Comparison of ENCODE assay signal across 10 mouse cellular contexts in genomic region chr10:93777372-93777771, GRCm38 (mm10). TPM values are rescaled to one million over a fixed set of nuclear protein-coding genes. Genes with fewer than 3 reads are reported as not detected.
DNase-seq lines count a peak whose midpoint lies in the region; ATAC-seq and TF ChIP-seq lines count a peak whose summit lies in the region.
"Had no signal": no experiment of that assay in that cellular context is flagged by ENCODE, and none has a peak within 500 bp of the region (broad histone marks: within the 10 kb centered on the region; RNA-seq: fewer than 3 reads in every experiment).

No protein-coding gene starts in this region.

- no peaks in the 10 kb centered on the region for H3K9me3 ChIP-seq in forebrain, embryonic 14.5 days (replicated peaks; ENCODE audit: control insufficient read depth, low read length)
- no peaks in the 10 kb centered on the region for H3K9me3 ChIP-seq in forebrain, embryonic 15.5 days
- H3K9me3 ChIP-seq in liver, embryonic 14.5 days (ENCODE audit: control insufficient read depth, low read length) = no peaks in the 10 kb centered on the region
- H3K9me3 ChIP-seq: heart, embryonic 15.5 days had no signal

- no peak overlapping the region for H3K4me3 ChIP-seq in forebrain, embryonic 14.5 days (ENCODE audit: low read depth, low read length)
- H3K4me3 ChIP-seq in forebrain, embryonic 15.5 days = no peak overlapping the region
- H3K4me3 ChIP-seq in liver, embryonic 14.5 days (ENCODE audit: insufficient read depth in 1 of 2, low read depth in 2 of 2, low read length in 2 of 2) = no peak overlapping the region
- no peak overlapping the region for H3K4me3 ChIP-seq in small intestine, adult 2 months (ENCODE audit: low read depth, low read length)
- H3K4me3 ChIP-seq: heart, embryonic 15.5 days; myocyte had no signal

- DNase-seq in forebrain, embryonic 14.5 days (ENCODE audit: low spot score) = peak; percentile 58
- peak; percentile 38 to 73 for DNase-seq in spleen, postnatal 10 days (ENCODE audit: low spot score in 2 of 2)
- DNase-seq in spleen, postnatal 36 days (ENCODE audit: low spot score in 2 of 2) = no peak
- peak; percentile 87 to 88 for DNase-seq in cerebellum, postnatal 10 days
- DNase-seq in heart, postnatal 36 days = peak; percentile 71 to 80
- peak in 2 of 3 experiments; percentile 9 to 54 for DNase-seq in liver, embryonic 14.5 days (ENCODE audit: low read depth in 3 of 3, low spot score in 3 of 3)

- peak; percentile 81 for TF ChIP-seq CTCF in liver, embryonic 14.5 days (IDR thresholded peaks at IDR 0.05; ENCODE audit: low read depth)
- TF ChIP-seq CTCF in small intestine, adult 2 months (IDR thresholded peaks at IDR 0.05; ENCODE audit: extremely low read depth, insufficient read length, insufficient replicate concordance, low read depth, low read length) = peak; percentile 70; the same call in 1 of the 2 replicates

- no peak for TF ChIP-seq EP300 in liver, embryonic 14.5 days (IDR thresholded peaks at IDR 0.05; ENCODE audit: low read depth)

- H3K9ac ChIP-seq in forebrain, embryonic 14.5 days (ENCODE audit: low read length) = no peak overlapping the region
- no peak overlapping the region for H3K9ac ChIP-seq in forebrain, embryonic 15.5 days (replicated peaks)
- no peak overlapping the region for H3K9ac ChIP-seq in liver, embryonic 14.5 days (replicated peaks)
- H3K9ac ChIP-seq: heart, embryonic 15.5 days had no signal

- intact Hi-C loops in heart, postnatal 36 days (cut with DNase I) = loop anchor here (1.0 to 5.0 kb wide), 3 partner anchors 35 to 183 kb away; no protein-coding TSS in a partner anchor

- no peak overlapping the region for H3K4me2 ChIP-seq in forebrain, embryonic 14.5 days (ENCODE audit: low read length)
- no peak overlapping the region for H3K4me2 ChIP-seq in forebrain, embryonic 15.5 days (replicated peaks)
- no peak overlapping the region for H3K4me2 ChIP-seq in liver, embryonic 14.5 days (ENCODE audit: low read depth)
- H3K4me2 ChIP-seq: heart, embryonic 15.5 days had no signal

- no peaks in the 10 kb centered on the region for H3K4me1 ChIP-seq in forebrain, embryonic 14.5 days (ENCODE audit: control insufficient read depth, insufficient read depth, low read length)
- no peaks in the 10 kb centered on the region for H3K4me1 ChIP-seq in forebrain, embryonic 15.5 days
- no peaks in the 10 kb centered on the region for H3K4me1 ChIP-seq in liver, embryonic 14.5 days (replicated peaks; ENCODE audit: control insufficient read depth in 2 of 2, insufficient read depth in 2 of 2, low read length in 1 of 2)
- no peaks in the 10 kb centered on the region for H3K4me1 ChIP-seq in small intestine, adult 2 months (ENCODE audit: control insufficient read depth, insufficient read depth, insufficient read length, low read length)
- H3K4me1 ChIP-seq: heart, embryonic 15.5 days had no signal

- TF ChIP-seq POLR2A in small intestine, adult 2 months (IDR thresholded peaks at IDR 0.05; ENCODE audit: low read depth, low read length) = no peak

- no peak for ATAC-seq in forebrain, embryonic 14.5 days
- ATAC-seq in forebrain, embryonic 15.5 days (replicated peaks) = no peak
- ATAC-seq in liver, embryonic 14.5 days (ENCODE audit: insufficient read depth) = no peak

- no peaks in the 10 kb centered on the region for H3K27me3 ChIP-seq in forebrain, embryonic 14.5 days (replicated peaks; ENCODE audit: control insufficient read depth, insufficient read depth, low read length)
- H3K27me3 ChIP-seq in forebrain, embryonic 15.5 days = no peaks in the 10 kb centered on the region
- no peaks in the 10 kb centered on the region for H3K27me3 ChIP-seq in liver, embryonic 14.5 days (ENCODE audit: control insufficient read depth, insufficient read depth, low read length)
- no peaks in the 10 kb centered on the region for H3K27me3 ChIP-seq in small intestine, adult 2 months (ENCODE audit: control insufficient read depth, insufficient read depth, low read length)
- H3K27me3 ChIP-seq: heart, embryonic 15.5 days had no signal

- 49% methylated on average over 7 of the region's 7 CpGs for WGBS in forebrain, embryonic 14.5 days
- WGBS in forebrain, embryonic 15.5 days = 49% methylated on average over 7 of the region's 7 CpGs
- WGBS in liver, embryonic 14.5 days (ENCODE audit: insufficient replicate concordance) = 43% methylated on average over 7 of the region's 7 CpGs
- WGBS in small intestine, adult 2 months = 50% methylated on average over 7 of the region's 7 CpGs

- no peaks in the 10 kb centered on the region for H3K36me3 ChIP-seq in forebrain, embryonic 14.5 days (ENCODE audit: control insufficient read depth, insufficient read depth, low read length)
- no peaks in the 10 kb centered on the region for H3K36me3 ChIP-seq in forebrain, embryonic 15.5 days
- no peaks in the 10 kb centered on the region for H3K36me3 ChIP-seq in liver, embryonic 14.5 days (replicated peaks; ENCODE audit: control insufficient read depth, insufficient read depth, low read depth)
- no peaks in the 10 kb centered on the region for H3K36me3 ChIP-seq in small intestine, adult 2 months (ENCODE audit: control insufficient read depth, insufficient read depth, low read length)
- H3K36me3 ChIP-seq: heart, embryonic 15.5 days had no signal

- no peak overlapping the region for H3K27ac ChIP-seq in forebrain, embryonic 14.5 days (ENCODE audit: low read depth, low read length)
- H3K27ac ChIP-seq in forebrain, embryonic 15.5 days (replicated peaks) = no peak overlapping the region
- H3K27ac ChIP-seq in liver, embryonic 14.5 days = no peak overlapping the region
- no peak overlapping the region for H3K27ac ChIP-seq in small intestine, adult 2 months (ENCODE audit: insufficient read depth, low read depth, low read length)
- H3K27ac ChIP-seq: heart, embryonic 15.5 days had no signal

RNA-seq across cellular contexts. Expression of gene Usp44, which starts 54.0 kb away (rescaled TPM):
- 1.1 TPM in 2 replicates for polyA plus RNA-seq in forebrain, embryonic 14.5 days (2014; fragmentation: Nextera tagmentation; extraction: Ambion mirVana)
- polyA plus RNA-seq in forebrain, embryonic 15.5 days (2015; fragmentation: Nextera tagmentation; extraction: Ambion mirVana) = 0.70 and 0.88 TPM in 2 replicates
- not detected for total RNA-seq in heart, postnatal 36 days (2021)
- polyA plus RNA-seq in liver, embryonic 14.5 days (2012; rRNA removed) = 0.98 and 1.5 TPM in 2 replicates
- polyA plus RNA-seq in liver, embryonic 14.5 days (2014; fragmentation: Nextera tagmentation; extraction: Ambion mirVana) = 1.5 and 2.2 TPM in 2 replicates
- polyA plus RNA-seq in small intestine, adult 2 months (2012; rRNA removed) = 0.16 TPM in 1 of 2 replicates, not detected in the other

Comparison
In these comparisons a context has a peak if more than half of its experiments do, and no peak if none do; other contexts are left out.
1. DNase-seq: peak in forebrain, embryonic 14.5 days (single experiment), spleen, postnatal 10 days (2 of 2), cerebellum, postnatal 10 days (2 of 2), heart, postnatal 36 days (2 of 2) and liver, embryonic 14.5 days (2 of 3); none in spleen, postnatal 36 days (0 of 2).